Mouse (Mus musculus): ENCODE results near the gene Adk.

DNA sequence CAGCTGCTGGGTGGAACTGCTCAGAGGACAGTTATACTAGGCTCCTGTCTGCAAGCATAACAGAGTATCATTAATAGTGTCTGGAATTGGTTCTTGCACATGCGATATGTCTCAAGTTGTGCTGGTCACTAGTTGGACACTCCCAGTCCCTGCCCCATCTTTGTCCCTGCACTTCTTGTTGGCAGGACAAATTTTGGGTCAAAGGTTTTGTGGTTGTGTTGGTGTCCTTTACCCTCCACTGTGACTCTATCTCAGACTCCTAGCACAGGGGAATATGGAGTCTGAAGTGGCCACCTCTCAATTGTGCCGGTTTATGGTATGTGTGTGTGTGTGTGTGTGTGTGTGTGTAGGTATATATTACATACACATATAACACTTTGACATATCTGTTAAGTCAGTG, 225.9 kb downstream of the Adk start:
- no peak for TF ChIP-seq CTCF (IDR thresholded peaks at IDR 0.05; ENCODE audit: low read depth, low read length)
- TF ChIP-seq POLR2A (IDR thresholded peaks at IDR 0.05; ENCODE audit: borderline replicate concordance, low read depth, low read length): no peak

Data from bone marrow macrophage, adult 2 months (primary cell).